Mouse (Mus musculus): ENCODE data around the gene Ostc. TPM values are rescaled to one million over a fixed set of nuclear protein-coding genes. Genes with fewer than 3 reads are reported as not detected.

The Ostc gene
- 57.8 TPM for total RNA-seq (2023)

DNA sequence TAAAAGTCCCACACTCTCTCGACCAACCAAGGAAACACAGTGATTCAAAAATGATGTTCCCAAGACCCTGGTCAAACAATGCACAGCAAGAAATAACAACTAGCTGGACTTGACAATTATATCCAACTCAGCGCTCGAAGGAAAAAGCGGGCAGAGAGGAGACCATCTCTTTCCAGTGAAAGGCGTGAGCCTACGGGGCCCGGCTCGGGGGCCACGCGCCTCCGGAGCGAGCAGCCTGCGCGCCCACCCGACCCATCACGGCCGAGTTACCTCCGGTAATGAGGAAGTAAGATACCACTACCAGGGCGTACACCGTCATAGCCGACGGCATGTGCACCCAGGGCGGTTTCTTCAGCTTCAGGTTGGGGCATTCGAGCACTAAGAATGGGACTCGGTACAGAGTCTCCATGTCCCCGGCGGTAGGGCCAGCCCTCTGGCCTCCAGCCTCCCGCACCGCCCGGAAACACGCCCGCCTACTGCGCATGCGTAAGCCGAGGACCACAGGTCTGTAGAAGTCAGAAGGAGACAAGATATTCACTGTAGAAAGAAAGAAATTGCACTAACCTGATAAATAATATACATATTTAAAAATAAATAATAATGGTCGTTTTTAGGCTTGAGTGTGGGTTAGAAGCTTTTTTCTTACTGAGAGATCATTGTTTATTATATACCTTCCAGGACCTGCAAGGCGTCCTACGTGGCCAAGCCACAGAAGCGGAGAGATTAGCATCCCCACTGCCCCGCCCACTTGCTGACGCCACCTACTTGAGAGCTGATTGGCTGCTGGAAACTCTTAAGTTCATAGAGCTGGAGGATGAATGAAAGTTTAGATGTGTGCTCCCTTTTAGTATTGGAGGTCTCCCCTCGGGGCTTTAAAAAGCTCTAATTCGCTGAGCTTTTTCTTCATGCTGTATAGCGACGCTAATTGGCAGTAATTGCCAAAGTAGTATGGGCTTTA lies at the start of gene Ostc:
Gene Ostc (minus strand): TSS at position 478 of the 958 bp plus-strand sequence.

DNA sequence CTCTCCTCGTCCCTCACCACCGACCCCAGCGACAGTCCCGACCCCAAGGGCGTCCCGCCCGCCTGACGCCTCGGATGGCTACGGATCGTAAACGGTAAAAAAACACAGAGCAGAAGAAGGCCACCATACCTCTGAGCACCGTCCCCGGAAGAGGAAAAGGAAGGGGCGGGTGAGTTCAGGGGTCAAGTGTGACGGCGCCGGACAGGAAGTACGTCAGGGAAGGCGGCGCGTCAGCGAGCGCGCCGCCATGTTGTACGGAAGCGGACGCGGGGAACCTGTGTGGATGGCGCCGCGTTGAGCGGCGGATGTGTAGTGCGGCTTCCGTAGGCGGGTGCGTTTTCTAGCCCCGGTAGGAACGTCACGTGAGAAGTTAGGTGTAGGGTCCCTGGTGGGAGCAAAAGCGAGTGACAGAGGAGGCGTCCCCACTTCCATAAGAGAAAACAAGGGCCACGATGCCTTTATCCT lies 21.0 kb upstream of the Ostc start, which contains the start of gene Rpl34:
Gene Rpl34 (minus strand): TSS at position 210 of the 465 bp plus-strand sequence.

Other genes starting within 250 kb of the Ostc start
- gene Etnppl, start 92.0 kb downstream of the Ostc start, total RNA-seq (2023): not detected
- 2,004 TPM for gene Rpl34, start 21.0 kb upstream of the Ostc start, total RNA-seq (2023)

Data from CD4-positive naive resting alpha-beta T cell, adult 57 days (primary cell).